Mouse (Mus musculus): Measurements from ENCODE around the gene Aes. TPM values are rescaled to one million over a fixed set of nuclear protein-coding genes. Genes with fewer than 3 reads are reported as not detected.

Aes gene
- total RNA-seq, 2 experiments from 2014 or later: 178 to 225 TPM

GRCm38 (mm10) chr10:81544296-81545160, 14.8 kb upstream of the Aes start:
- ATAC-seq (replicated peaks; ENCODE audit: poor library complexity): peak; percentile 1

- ATAC-seq (replicated peaks; ENCODE audit: poor library complexity): peak; percentile 88
Observed at GRCm38 (mm10) chr10:81545161-81545747, 14.0 kb upstream of the Aes start, which contains the start of gene Gna11. Gene Gna11, minus strand, starts transcription at chr10:81545190.

DNA sequence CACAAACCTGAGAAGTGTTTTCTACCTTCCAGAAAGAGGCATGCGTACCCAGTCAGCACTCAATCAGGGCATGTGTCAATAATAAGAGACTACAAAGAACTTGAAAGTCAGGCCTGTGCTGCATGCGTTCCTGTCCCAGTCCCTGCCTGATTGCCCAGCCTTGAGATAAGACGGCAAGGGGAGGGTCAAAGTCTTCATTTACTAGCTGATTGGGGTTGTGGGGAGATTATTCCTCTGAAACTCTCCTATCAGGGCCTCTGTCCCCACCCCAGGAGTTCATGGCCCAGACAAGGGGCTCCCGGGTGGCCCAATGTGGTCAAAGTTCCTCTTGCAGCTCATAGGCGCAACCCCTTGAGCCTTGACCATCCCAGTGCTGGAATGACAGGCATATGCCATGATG, 13.0 kb upstream of the Aes start:
- no peak for ATAC-seq (replicated peaks; ENCODE audit: poor library complexity)

- no peak for ATAC-seq (replicated peaks; ENCODE audit: poor library complexity)
Observed at GRCm38 (mm10) chr10:81546788-81547571, 12.3 kb upstream of the Aes start.

DNA sequence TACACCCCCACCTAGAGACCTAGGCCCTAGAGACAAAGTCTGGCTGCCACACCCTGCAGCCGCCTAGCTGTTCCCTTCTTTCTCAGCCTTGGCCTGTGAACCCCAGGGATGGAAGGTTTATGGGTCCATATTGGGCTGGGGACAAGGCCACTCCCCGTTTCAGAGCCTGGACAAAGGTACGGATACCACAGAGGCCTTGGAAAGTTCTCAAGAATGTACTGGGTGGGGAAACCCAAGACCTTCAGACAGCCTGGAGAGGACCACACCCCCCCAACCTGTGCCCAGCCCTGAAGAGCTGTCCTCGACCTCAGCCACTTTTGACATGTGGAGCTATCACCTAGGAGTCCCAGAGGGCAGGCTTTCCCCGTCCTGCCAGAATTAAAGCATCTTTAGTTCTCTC, 10.3 kb upstream of the Aes start:
- ATAC-seq (replicated peaks; ENCODE audit: poor library complexity): no peak

GRCm38 (mm10) chr10:81550257-81550656, 9.0 kb upstream of the Aes start:
- ATAC-seq (replicated peaks; ENCODE audit: poor library complexity): peak; percentile 56

- peak; percentile 73 for ATAC-seq (replicated peaks; ENCODE audit: poor library complexity)
Observed at GRCm38 (mm10) chr10:81551597-81552102, 7.6 kb upstream of the Aes start.

DNA sequence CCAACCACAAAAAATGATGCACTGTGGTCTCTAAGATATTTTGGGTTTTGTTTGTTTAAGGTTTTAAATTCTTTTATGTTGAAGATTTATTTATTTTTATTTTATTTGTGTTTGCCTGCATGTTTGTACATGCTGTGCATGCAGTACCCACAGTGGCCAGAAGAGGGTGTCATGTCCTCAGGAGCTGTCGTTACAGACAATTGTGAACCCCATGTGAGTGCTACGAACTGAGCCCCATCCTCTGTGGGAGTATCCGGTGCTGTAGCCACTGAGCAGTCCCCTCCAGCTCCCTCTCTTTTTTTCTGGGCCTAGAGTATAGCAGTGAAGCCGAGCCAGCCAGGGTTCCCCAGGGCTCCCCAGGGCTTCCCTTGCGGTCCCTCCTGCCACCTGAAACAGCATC, 6.1 kb upstream of the Aes start:
- 0 out of 2 replicates have a peak, but pooled peaks have one; percentile 16 for ATAC-seq (replicated peaks; ENCODE audit: poor library complexity)

GRCm38 (mm10) chr10:81553807-81554755, 5.2 kb upstream of the Aes start:
- no peak for ATAC-seq (replicated peaks; ENCODE audit: poor library complexity)

GRCm38 (mm10) chr10:81556282-81556681, 3.0 kb upstream of the Aes start:
- no peak for ATAC-seq (replicated peaks; ENCODE audit: poor library complexity)

DNA sequence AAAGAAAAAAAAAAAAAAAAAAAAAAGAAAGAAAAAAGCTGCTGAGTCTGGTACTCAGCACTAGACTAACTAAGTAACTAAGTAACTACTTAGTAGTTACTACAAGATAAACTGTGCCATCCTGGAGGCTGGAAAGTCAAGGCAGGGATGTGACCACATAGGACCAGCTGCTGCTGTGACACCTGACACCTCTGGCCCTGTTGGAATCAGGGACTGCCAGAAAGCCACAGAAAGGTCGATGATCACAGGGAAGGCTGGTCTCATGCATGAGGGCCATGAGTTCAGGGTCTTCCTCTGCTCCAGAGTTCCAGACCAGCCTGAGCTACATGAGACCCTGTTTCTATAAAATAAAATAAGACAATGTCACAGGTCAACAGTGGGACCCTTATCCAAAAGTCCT, 1.8 kb upstream of the Aes start:
- no peak for ATAC-seq (replicated peaks; ENCODE audit: poor library complexity)

DNA sequence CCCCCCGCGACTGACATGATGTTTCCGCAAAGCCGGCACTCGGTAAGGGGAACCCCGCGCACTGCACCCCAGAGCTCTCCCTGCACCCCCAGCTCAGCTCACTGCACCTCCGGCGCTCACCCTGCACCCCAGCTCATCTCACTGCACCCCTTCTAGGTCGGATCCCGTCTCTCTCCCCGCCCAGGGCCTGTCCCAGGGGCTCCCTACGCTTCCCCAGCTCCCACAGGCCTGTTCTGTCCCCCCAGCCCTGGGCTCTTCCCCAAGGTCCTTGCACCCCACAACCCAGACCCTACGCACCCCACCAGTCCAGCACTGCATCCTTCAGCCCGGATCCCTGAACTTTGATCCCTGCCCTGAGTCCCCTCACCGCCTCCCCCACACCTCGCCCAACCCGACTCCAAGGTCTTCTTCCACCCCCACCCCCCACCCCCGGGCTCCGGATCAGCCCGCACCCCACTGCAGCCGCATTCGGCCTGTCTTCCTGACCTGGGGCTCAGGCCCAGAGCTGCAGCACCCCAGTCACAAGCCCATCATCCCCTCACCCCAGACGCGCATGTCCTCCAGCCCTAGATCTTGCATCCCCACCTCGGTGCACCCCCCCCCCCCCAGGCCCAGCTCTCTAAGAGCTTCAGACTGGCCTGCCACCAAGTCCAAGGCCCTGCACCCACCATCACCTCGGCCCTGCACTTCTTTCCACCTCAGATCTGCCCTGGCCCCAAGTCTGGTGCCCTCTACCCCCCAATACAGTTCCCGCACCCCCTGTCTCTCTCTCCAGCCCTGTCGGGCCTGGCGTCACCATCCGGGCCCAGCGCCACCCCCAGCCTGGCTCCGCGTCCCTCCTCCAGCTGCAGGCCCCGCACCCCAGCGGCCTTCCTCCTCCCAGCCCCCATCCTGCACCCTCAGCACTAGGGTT, 595 bp downstream of the Aes start:
- peak; percentile 52 for ATAC-seq (replicated peaks; ENCODE audit: poor library complexity)

DNA sequence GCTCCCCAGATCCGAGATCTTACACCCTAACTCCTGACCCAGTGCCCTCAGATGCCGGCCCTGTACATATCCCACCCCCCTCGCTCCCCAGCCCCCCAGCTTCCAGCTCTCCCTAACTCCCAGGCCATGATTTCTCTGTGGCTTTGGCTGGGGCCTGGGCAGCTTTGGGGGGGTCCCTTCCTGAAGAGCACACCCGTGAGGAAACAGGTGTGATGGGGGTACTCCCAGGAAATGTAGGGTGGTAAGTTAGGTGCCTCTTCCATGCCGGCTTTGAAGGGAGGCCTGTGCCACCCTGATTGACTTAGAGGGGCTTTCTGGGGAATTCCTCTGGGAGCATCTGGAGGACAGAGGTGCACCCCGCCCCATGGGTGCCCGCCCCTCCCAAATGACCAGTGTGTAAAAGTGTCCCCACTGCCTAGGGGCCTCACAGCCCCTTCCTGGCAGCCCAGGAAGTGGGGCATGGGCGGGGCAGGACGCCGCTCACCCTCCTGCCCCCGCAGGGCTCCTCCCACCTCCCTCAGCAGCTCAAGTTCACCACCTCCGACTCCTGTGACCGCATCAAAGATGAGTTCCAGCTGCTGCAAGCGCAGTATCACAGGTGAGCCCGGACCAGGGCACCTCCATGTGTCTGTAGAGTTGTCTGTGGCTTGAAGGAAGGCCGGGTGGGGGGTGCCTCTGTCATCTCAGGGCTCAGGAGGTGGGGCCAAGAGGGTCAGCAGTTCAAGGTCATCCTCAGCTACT, 1.6 kb downstream of the Aes start:
- ATAC-seq (replicated peaks; ENCODE audit: poor library complexity): peak; percentile 58

DNA sequence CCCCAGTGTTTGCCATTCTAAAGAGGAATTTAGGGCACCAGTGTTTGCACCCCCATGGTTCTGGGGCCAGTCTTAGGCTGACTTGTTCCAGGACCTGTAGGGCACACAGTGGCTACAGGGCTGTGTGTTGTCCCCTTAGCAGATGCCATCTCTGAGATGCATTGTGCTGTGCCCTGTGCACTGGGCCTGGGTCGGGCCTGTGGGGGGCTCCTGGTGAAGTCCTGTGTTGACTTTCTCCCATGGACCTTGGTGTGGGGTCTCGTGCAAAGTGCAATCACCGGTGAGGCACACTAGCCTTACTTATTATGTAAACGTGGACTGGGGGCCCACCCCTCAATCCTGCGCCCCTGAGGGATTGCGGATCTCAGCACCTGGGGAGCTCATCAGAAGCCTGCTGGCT, 3.1 kb downstream of the Aes start:
- ATAC-seq (replicated peaks; ENCODE audit: poor library complexity): no peak

GRCm38 (mm10) chr10:81563481-81563880, 4.2 kb downstream of the Aes start:
- no peak for ATAC-seq (replicated peaks; ENCODE audit: poor library complexity)

GRCm38 (mm10) chr10:81564216-81564615, 4.9 kb downstream of the Aes start:
- ATAC-seq (replicated peaks; ENCODE audit: poor library complexity): no peak

- ATAC-seq (replicated peaks; ENCODE audit: poor library complexity): no peak
Observed at GRCm38 (mm10) chr10:81564734-81565133, 5.4 kb downstream of the Aes start.

Data from megakaryocyte progenitor cell, adult 5-6 weeks (primary cell).